Mouse (Mus musculus): ENCODE measurements around the gene Hadhb. TPM values are rescaled to one million over a fixed set of nuclear protein-coding genes. Genes with fewer than 3 reads are reported as not detected.

The Hadhb gene
- total and polyA plus RNA-seq, 2 experiments from 2014 or later: 1,098 to 1,207 TPM

GRCm38 (mm10) chr5:30214889-30215288 lies 59.8 kb downstream of the Hadhb start:
- Histone ChIP-seq H3K9ac (replicated peaks; ENCODE audit: low read depth, low read length) (no peak overlapping the region), H3K9me3 (replicated peaks; ENCODE audit: control insufficient read depth, low read length) (no peaks in the 10 kb centered on the region), H3K4me2 (ENCODE audit: low read depth, low read length) (no peak overlapping the region), H3K4me3 (ENCODE audit: low read depth, low read length) (no peak overlapping the region), H3K27ac (ENCODE audit: low read depth) (no peak overlapping the region), H3K4me1 (ENCODE audit: control insufficient read depth, insufficient read depth) (no peaks in the 10 kb centered on the region), H3K36me3 (replicated peaks; ENCODE audit: control insufficient read depth, insufficient read depth, low read length) (no peaks in the 10 kb centered on the region), H3K27me3 (ENCODE audit: control insufficient read depth, insufficient read depth, low read length) (no peaks in the 10 kb centered on the region)
- TF ChIP-seq CTCF (IDR thresholded peaks at IDR 0.05; ENCODE audit: low read depth) (peak; percentile 76), EP300 (IDR thresholded peaks at IDR 0.05; ENCODE audit: low read depth) (no peak)
- ATAC-seq (ENCODE audit: insufficient read depth, low read depth): no peak
- peak; percentile 48 for DNase-seq (ENCODE audit: low spot score)
- 7% methylated on average over 4 of the region's 4 CpGs for WGBS

GRCm38 (mm10) chr5:30215970-30216369 lies 60.9 kb downstream of the Hadhb start:
- Histone ChIP-seq H3K4me1 (ENCODE audit: control insufficient read depth, insufficient read depth) (no peaks in the 10 kb centered on the region), H3K36me3 (replicated peaks; ENCODE audit: control insufficient read depth, insufficient read depth, low read length) (no peaks in the 10 kb centered on the region), H3K9me3 (replicated peaks; ENCODE audit: control insufficient read depth, low read length) (no peaks in the 10 kb centered on the region), H3K4me3 (ENCODE audit: low read depth, low read length) (no peak overlapping the region), H3K27ac (ENCODE audit: low read depth) (no peak overlapping the region), H3K9ac (replicated peaks; ENCODE audit: low read depth, low read length) (no peak overlapping the region), H3K27me3 (ENCODE audit: control insufficient read depth, insufficient read depth, low read length) (no peaks in the 10 kb centered on the region), H3K4me2 (ENCODE audit: low read depth, low read length) (no peak overlapping the region)
- WGBS: 62% methylated on average over 5 of the region's 5 CpGs
- DNase-seq (ENCODE audit: low spot score) (no peak), ATAC-seq (ENCODE audit: insufficient read depth, low read depth) (no peak)
- no peak for TF ChIP-seq EP300 (IDR thresholded peaks at IDR 0.05; ENCODE audit: low read depth)
- no peak for TF ChIP-seq CTCF (IDR thresholded peaks at IDR 0.05; ENCODE audit: low read depth)

GRCm38 (mm10) chr5:30219715-30220114 lies 64.7 kb downstream of the Hadhb start:
- 0 out of 2 replicates have a peak, but pooled peaks cover 5% of the 10 kb centered on the region for H3K36me3 ChIP-seq (replicated peaks; ENCODE audit: control insufficient read depth, insufficient read depth, low read length)
- H3K4me3 ChIP-seq (ENCODE audit: low read depth, low read length): no peak overlapping the region
- DNase-seq (ENCODE audit: low spot score): no peak
- ATAC-seq (ENCODE audit: insufficient read depth, low read depth): no peak
- TF ChIP-seq EP300 (IDR thresholded peaks at IDR 0.05; ENCODE audit: low read depth) (no peak), CTCF (IDR thresholded peaks at IDR 0.05; ENCODE audit: low read depth) (no peak)
- H3K9me3 ChIP-seq (replicated peaks; ENCODE audit: control insufficient read depth, low read length): no peaks in the 10 kb centered on the region
- H3K4me1 ChIP-seq (ENCODE audit: control insufficient read depth, insufficient read depth): no peaks in the 10 kb centered on the region
- H3K4me2 ChIP-seq (ENCODE audit: low read depth, low read length): no peak overlapping the region
- WGBS: 74% methylated on average over 2 of the region's 2 CpGs
- H3K27ac ChIP-seq (ENCODE audit: low read depth): no peak overlapping the region
- H3K27me3 ChIP-seq (ENCODE audit: control insufficient read depth, insufficient read depth, low read length): no peaks in the 10 kb centered on the region
- no peak overlapping the region for H3K9ac ChIP-seq (replicated peaks; ENCODE audit: low read depth, low read length)

GRCm38 (mm10) chr5:30220666-30221065 lies 65.6 kb downstream of the Hadhb start:
- no peaks in the 10 kb centered on the region for H3K27me3 ChIP-seq (ENCODE audit: control insufficient read depth, insufficient read depth, low read length)
- H3K36me3 ChIP-seq (replicated peaks; ENCODE audit: control insufficient read depth, insufficient read depth, low read length): 0 out of 2 replicates have a peak, but pooled peaks cover 5% of the 10 kb centered on the region
- H3K4me3 ChIP-seq (ENCODE audit: low read depth, low read length): no peak overlapping the region
- no peak overlapping the region for H3K27ac ChIP-seq (ENCODE audit: low read depth)
- no peak overlapping the region for H3K4me2 ChIP-seq (ENCODE audit: low read depth, low read length)
- WGBS: 87% methylated on average over 8 of the region's 8 CpGs
- DNase-seq (ENCODE audit: low spot score): no peak
- TF ChIP-seq CTCF (IDR thresholded peaks at IDR 0.05; ENCODE audit: low read depth): no peak
- no peak for TF ChIP-seq EP300 (IDR thresholded peaks at IDR 0.05; ENCODE audit: low read depth)
- H3K9ac ChIP-seq (replicated peaks; ENCODE audit: low read depth, low read length): no peak overlapping the region
- no peaks in the 10 kb centered on the region for H3K9me3 ChIP-seq (replicated peaks; ENCODE audit: control insufficient read depth, low read length)
- H3K4me1 ChIP-seq (ENCODE audit: control insufficient read depth, insufficient read depth): no peaks in the 10 kb centered on the region
- no peak for ATAC-seq (ENCODE audit: insufficient read depth, low read depth)

- no peaks in the 10 kb centered on the region for H3K4me1 ChIP-seq (ENCODE audit: control insufficient read depth, insufficient read depth)
- H3K9ac ChIP-seq (replicated peaks; ENCODE audit: low read depth, low read length): no peak overlapping the region
- no peak overlapping the region for H3K4me2 ChIP-seq (ENCODE audit: low read depth, low read length)
- ATAC-seq (ENCODE audit: insufficient read depth, low read depth) (no peak), DNase-seq (ENCODE audit: low spot score) (no peak)
- no peak overlapping the region for H3K4me3 ChIP-seq (ENCODE audit: low read depth, low read length)
- TF ChIP-seq CTCF (IDR thresholded peaks at IDR 0.05; ENCODE audit: low read depth) (no peak), EP300 (IDR thresholded peaks at IDR 0.05; ENCODE audit: low read depth) (no peak)
- 0 out of 2 replicates have a peak, but pooled peaks cover 5% of the 10 kb centered on the region for H3K36me3 ChIP-seq (replicated peaks; ENCODE audit: control insufficient read depth, insufficient read depth, low read length)
- no peak overlapping the region for H3K27ac ChIP-seq (ENCODE audit: low read depth)
- WGBS: 96% methylated on average over 8 of the region's 8 CpGs
- no peaks in the 10 kb centered on the region for H3K27me3 ChIP-seq (ENCODE audit: control insufficient read depth, insufficient read depth, low read length)
- H3K9me3 ChIP-seq (replicated peaks; ENCODE audit: control insufficient read depth, low read length): no peaks in the 10 kb centered on the region
Measured at GRCm38 (mm10) chr5:30222681-30223080, 67.6 kb downstream of the Hadhb start.

- no peak overlapping the region for H3K9ac ChIP-seq (replicated peaks; ENCODE audit: low read depth, low read length)
- no peak for DNase-seq (ENCODE audit: low spot score)
- TF ChIP-seq CTCF (IDR thresholded peaks at IDR 0.05; ENCODE audit: low read depth) (peak; percentile 41), EP300 (IDR thresholded peaks at IDR 0.05; ENCODE audit: low read depth) (no peak)
- H3K4me3 ChIP-seq (ENCODE audit: low read depth, low read length): no peak overlapping the region
- WGBS: 78% methylated on average over 4 of the region's 4 CpGs
- peaks cover 23% of the 10 kb centered on the region for H3K4me1 ChIP-seq (ENCODE audit: control insufficient read depth, insufficient read depth)
- no peaks in the 10 kb centered on the region for H3K9me3 ChIP-seq (replicated peaks; ENCODE audit: control insufficient read depth, low read length)
- no peaks in the 10 kb centered on the region for H3K27me3 ChIP-seq (ENCODE audit: control insufficient read depth, insufficient read depth, low read length)
- no peak for ATAC-seq (ENCODE audit: insufficient read depth, low read depth)
- H3K4me2 ChIP-seq (ENCODE audit: low read depth, low read length): no peak overlapping the region
- H3K36me3 ChIP-seq (replicated peaks; ENCODE audit: control insufficient read depth, insufficient read depth, low read length): no peaks in the 10 kb centered on the region
- no peak overlapping the region for H3K27ac ChIP-seq (ENCODE audit: low read depth)
Measured at GRCm38 (mm10) chr5:30230901-30231300, 75.9 kb downstream of the Hadhb start.

Measured in heart, postnatal 0 days (tissue).